Mouse (Mus musculus) forebrain, embryonic 15.5 days (tissue): ENCODE measurements around the gene Dbp. TPM values are rescaled to one million over a fixed set of nuclear protein-coding genes. Genes with fewer than 3 reads are reported as not detected.

Experiments
- ATAC-seq: fragments of 200-750 bp; cut with Nextera tagmentation; replicated peaks from 2 replicates; pipeline ENCODE4 v1.8.0; 2017; ENCODE audit warnings: mild to moderate bottlenecking, moderate TSS enrichment, moderate library complexity
- H3K27ac ChIP-seq: fragments of 300-500 bp; sonication (generic); replicated peaks from 2 replicates; pipeline ENCODE4 v1.5.1; 2015; ENCODE audit warnings: mild to moderate bottlenecking, inconsistent platforms
- H3K27me3 ChIP-seq: fragments of 300-500 bp; sonication (generic); 2 replicates; pipeline ENCODE4 v1.6.1; 2015; ENCODE audit warnings: inconsistent platforms
- H3K36me3 ChIP-seq: fragments of 300-500 bp; sonication (generic); 2 replicates; pipeline ENCODE4 v1.6.1; 2015; ENCODE audit warnings: mild to moderate bottlenecking, inconsistent platforms
- H3K4me1 ChIP-seq: fragments of 300-500 bp; sonication (generic); 2 replicates; pipeline ENCODE4 v1.6.1; 2015; ENCODE audit warnings: inconsistent platforms
- H3K4me2 ChIP-seq: fragments of 300-500 bp; sonication (generic); replicated peaks from 2 replicates; pipeline ENCODE4 v1.6.1; 2015; ENCODE audit warnings: mild to moderate bottlenecking, inconsistent platforms
- H3K4me3 ChIP-seq: fragments of 300-500 bp; sonication (generic); 2 replicates; pipeline ENCODE4 v1.5.1; 2015; ENCODE audit warnings: mild to moderate bottlenecking, inconsistent platforms
- H3K9ac ChIP-seq: fragments of 300-500 bp; sonication (generic); replicated peaks from 2 replicates; pipeline ENCODE4 v1.6.1; 2015; ENCODE audit warnings: mild to moderate bottlenecking, inconsistent platforms
- H3K9me3 ChIP-seq: fragments of 300-500 bp; sonication (generic); 2 replicates; pipeline ENCODE4 v1.6.1; 2016; ENCODE audit warnings: inconsistent platforms
- WGBS: fragments of 180-500 bp; shearing (Covaris S2); methylation state at CpG from one replicate; pipeline ENCODE4 v1.1.7; 2015; ENCODE audit warnings: mixed read lengths; 5-methylcytosine and 5-hydroxymethylcytosine counted together
- polyA plus RNA-seq: library from polyadenylated mRNA; unstranded; fragments of >200 nt; fragmentation: Nextera tagmentation; extraction: Ambion mirVana; gene quantifications from 2 replicates; pipeline ENCODE4 v1.2.1, GENCODE M21; 2015

The Dbp gene
- polyA plus RNA-seq, 1 experiment from 2014 or later, result 4.1 TPM

GRCm38 (mm10) chr7:45707375-45707967 lies 2.6 kb downstream of the Dbp start:
- peak overlapping the region; percentile 70 for H3K9ac ChIP-seq
- peak overlapping the region; percentile 70 for H3K27ac ChIP-seq
- no peaks in the 10 kb centered on the region for H3K9me3 ChIP-seq
- peaks cover 63% of the 10 kb centered on the region for H3K4me1 ChIP-seq
- H3K27me3 ChIP-seq, result no peaks in the 10 kb centered on the region
- H3K4me2 ChIP-seq, result peak overlapping the region; percentile 98
- H3K4me3 ChIP-seq, result peak overlapping the region; percentile 56
- under 1% methylated on average over 27 of the region's 27 CpGs for WGBS
- no peak for ATAC-seq
- H3K36me3 ChIP-seq, result peaks cover 28% of the 10 kb centered on the region

DNA sequence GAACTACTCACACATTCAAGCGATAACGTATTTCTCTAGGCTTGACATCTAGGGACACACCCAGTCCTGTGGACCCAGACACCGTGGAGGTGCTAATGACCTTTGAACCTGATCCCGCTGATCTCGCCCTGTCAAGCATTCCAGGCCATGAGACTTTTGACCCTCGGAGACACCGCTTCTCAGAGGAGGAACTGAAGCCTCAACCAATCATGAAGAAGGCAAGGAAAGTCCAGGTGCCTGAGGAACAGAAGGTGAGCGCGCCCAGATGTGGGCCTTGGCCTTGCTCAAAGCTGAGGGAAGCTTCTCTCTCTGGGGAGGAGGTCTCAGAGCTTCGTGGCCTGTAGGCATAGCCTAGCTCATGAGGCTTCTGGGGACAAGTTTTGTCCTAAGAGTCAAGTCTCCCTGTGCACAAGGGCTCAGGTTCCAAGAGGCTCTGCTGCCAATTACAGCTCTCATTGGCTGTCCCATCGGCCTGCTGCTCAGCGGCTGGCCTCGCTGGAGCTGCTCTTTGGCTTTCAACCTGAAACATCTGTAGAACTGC lies 3.4 kb downstream of the Dbp start:
- no peaks in the 10 kb centered on the region for H3K27me3 ChIP-seq
- peaks cover 58% of the 10 kb centered on the region for H3K4me1 ChIP-seq
- H3K27ac ChIP-seq, result peak overlapping the region; percentile 24
- 60% methylated on average over 13 of the region's 13 CpGs for WGBS
- H3K4me3 ChIP-seq, result no peak overlapping the region
- no peak for ATAC-seq
- peaks cover 36% of the 10 kb centered on the region for H3K36me3 ChIP-seq
- H3K9me3 ChIP-seq, result no peaks in the 10 kb centered on the region
- H3K9ac ChIP-seq, result no peak overlapping the region
- peak overlapping the region; percentile 98 for H3K4me2 ChIP-seq

DNA sequence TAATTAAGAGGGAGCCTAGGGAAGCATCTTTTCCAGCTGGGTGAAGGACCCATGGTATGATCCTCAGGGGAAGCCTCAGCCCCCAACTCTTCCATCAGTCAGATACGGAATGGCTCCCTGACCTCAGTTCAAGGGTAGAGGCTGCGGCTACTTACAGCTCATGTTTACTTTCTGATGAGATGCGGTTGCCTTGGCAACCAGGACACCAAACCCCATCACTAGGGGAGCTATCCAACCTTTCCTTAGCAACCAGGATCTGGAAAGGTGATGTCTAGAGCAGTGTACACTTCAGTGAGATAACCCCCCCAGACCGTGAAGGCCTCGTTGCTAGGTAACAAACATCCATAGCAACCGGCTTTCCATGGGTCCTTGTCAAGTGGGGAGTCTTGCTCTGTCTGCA lies 4.1 kb downstream of the Dbp start:
- H3K9ac ChIP-seq, result no peak overlapping the region
- no peak overlapping the region for H3K4me3 ChIP-seq
- WGBS, result 47% methylated on average over 6 of the region's 6 CpGs
- H3K9me3 ChIP-seq, result no peaks in the 10 kb centered on the region
- H3K4me1 ChIP-seq, result peaks cover 54% of the 10 kb centered on the region
- ATAC-seq, result no peak
- no peaks in the 10 kb centered on the region for H3K27me3 ChIP-seq
- H3K27ac ChIP-seq, result peak overlapping the region; percentile 69
- peaks cover 38% of the 10 kb centered on the region for H3K36me3 ChIP-seq
- peak overlapping the region; percentile 98; the same call in 1 of the 2 replicates for H3K4me2 ChIP-seq

DNA sequence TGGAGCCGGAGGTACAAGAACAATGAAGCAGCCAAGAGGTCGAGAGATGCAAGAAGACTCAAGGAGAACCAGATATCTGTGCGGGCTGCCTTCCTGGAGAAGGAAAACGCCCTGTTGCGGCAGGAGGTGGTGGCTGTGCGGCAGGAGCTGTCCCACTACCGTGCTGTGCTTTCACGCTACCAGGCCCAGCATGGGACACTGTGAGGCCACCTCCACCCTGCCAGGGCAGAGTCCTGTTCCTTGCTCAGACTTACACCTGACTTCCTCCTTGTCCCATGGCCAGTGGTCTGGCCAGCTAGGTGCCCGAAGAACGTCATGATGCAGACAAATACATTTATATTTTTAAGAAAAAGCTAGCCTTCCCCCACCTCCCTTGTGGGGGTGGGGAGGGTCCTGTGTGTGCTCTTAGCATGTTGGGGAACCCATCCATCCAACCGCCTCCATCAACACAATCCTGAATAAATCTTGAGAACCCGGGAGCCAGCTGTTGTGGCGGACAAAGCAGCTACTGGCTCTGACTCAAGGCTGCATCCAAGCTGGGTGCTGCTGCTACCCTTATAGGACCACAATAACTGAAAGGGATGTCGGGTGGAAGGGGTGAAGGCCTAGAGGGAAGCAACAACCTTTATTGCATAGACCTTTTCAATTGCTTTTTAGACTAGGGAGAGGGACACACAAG lies 4.9 kb downstream of the Dbp start:
- H3K9ac ChIP-seq, result no peak overlapping the region
- ATAC-seq, result no peak
- H3K27ac ChIP-seq, result peak overlapping the region; percentile 69
- peaks cover 38% of the 10 kb centered on the region for H3K36me3 ChIP-seq
- 79% methylated on average over 14 of the region's 14 CpGs for WGBS
- peaks cover 60% of the 10 kb centered on the region for H3K4me1 ChIP-seq
- H3K9me3 ChIP-seq, result no peaks in the 10 kb centered on the region
- H3K27me3 ChIP-seq, result no peaks in the 10 kb centered on the region
- no peak overlapping the region for H3K4me2 ChIP-seq
- no peak overlapping the region for H3K4me3 ChIP-seq

- 93% methylated on average over 20 of the region's 20 CpGs for WGBS
- ATAC-seq, result no peak
- no peak overlapping the region; the same call in 1 of the 2 replicates for H3K27ac ChIP-seq
Observed at GRCm38 (mm10) chr7:45710477-45711191, 5.7 kb downstream of the Dbp start.

GRCm38 (mm10) chr7:45711316-45712021 lies 6.6 kb downstream of the Dbp start:
- H3K4me1 ChIP-seq, result peaks cover 58% of the 10 kb centered on the region
- no peaks in the 10 kb centered on the region for H3K27me3 ChIP-seq
- no peaks in the 10 kb centered on the region for H3K9me3 ChIP-seq
- no peak overlapping the region for H3K27ac ChIP-seq
- no peak overlapping the region for H3K4me2 ChIP-seq
- H3K4me3 ChIP-seq, result no peak overlapping the region
- no peak overlapping the region for H3K9ac ChIP-seq
- peaks cover 38% of the 10 kb centered on the region for H3K36me3 ChIP-seq
- 90% methylated on average over 24 of the region's 24 CpGs for WGBS
- ATAC-seq, result no peak

More at GRCm38 (mm10) chr7:45710477-45711191, 5.7 kb downstream of the Dbp start:
- H3K9me3 ChIP-seq, result no peaks in the 10 kb centered on the region
- H3K27me3 ChIP-seq, result no peaks in the 10 kb centered on the region
- no peak overlapping the region for H3K9ac ChIP-seq
- H3K4me2 ChIP-seq, result no peak overlapping the region
- H3K4me3 ChIP-seq, result no peak overlapping the region
- peaks cover 58% of the 10 kb centered on the region for H3K4me1 ChIP-seq
- H3K36me3 ChIP-seq, result peaks cover 38% of the 10 kb centered on the region

DNA sequence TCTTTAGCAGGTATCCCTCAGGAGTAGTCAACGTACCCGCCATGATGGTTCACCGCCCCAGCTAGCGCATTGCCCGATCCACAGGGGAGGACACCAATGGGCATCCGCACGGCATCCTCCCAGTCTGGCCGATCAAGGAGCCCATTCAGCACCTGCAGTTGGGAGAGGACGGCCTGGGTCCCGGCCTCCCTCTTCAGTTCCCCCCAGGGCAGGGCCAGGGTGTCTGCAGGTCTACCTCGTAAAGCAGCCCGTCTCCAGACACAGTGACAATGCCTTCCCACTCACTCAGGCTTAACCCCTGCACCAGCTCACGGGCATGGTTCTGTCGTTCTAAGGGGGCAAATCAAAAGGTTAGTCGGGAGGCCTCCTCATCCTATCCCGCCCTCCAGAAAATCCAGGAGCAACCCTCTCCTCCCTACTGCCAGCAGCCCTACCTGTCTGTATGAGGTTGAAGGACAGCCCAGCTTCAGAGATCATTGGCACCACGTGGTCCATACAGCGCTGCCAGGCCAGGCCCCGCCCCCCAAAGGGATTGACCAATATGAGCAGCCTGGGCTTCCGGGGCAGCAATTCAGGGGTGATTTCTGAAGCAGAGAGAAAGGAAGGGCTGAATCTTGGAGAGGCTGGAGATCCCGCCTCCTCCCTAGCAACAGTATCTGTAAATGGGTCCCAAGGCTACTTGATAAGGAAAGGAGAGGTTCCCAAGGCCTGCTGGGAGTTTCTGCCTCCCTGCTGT lies 7.3 kb downstream of the Dbp start:
- Histone ChIP-seq H3K4me1 (peaks cover 58% of the 10 kb centered on the region), H3K36me3 (peaks cover 38% of the 10 kb centered on the region), H3K9ac (no peak overlapping the region), H3K9me3 (no peaks in the 10 kb centered on the region), H3K4me2 (no peak overlapping the region), H3K4me3 (no peak overlapping the region), H3K27me3 (no peaks in the 10 kb centered on the region), H3K27ac (no peak overlapping the region)
- 89% methylated on average over 21 of the region's 21 CpGs for WGBS
- no peak for ATAC-seq

- WGBS, result 94% methylated on average over 16 of the region's 16 CpGs
Observed at GRCm38 (mm10) chr7:45713396-45713795, 8.5 kb downstream of the Dbp start.

GRCm38 (mm10) chr7:45713881-45714520 lies 9.1 kb downstream of the Dbp start:
- Histone ChIP-seq H3K9ac (peak overlapping the region; percentile 80; the same call in 1 of the 2 replicates), H3K4me3 (peak overlapping the region; percentile 81), H3K27me3 (no peaks in the 10 kb centered on the region), H3K4me1 (peaks cover 47% of the 10 kb centered on the region), H3K4me2 (peak overlapping the region; percentile 88), H3K36me3 (peaks cover 38% of the 10 kb centered on the region), H3K27ac (no peak overlapping the region), H3K9me3 (no peaks in the 10 kb centered on the region)
- 86% methylated on average over 6 of the region's 6 CpGs for WGBS
- no peak for ATAC-seq

More at GRCm38 (mm10) chr7:45713396-45713795, 8.5 kb downstream of the Dbp start:
- Histone ChIP-seq H3K4me1 (peaks cover 47% of the 10 kb centered on the region), H3K27me3 (no peaks in the 10 kb centered on the region), H3K4me2 (no peak overlapping the region), H3K36me3 (peaks cover 38% of the 10 kb centered on the region), H3K27ac (no peak overlapping the region), H3K4me3 (no peak overlapping the region), H3K9me3 (no peaks in the 10 kb centered on the region), H3K9ac (no peak overlapping the region)
- no peak for ATAC-seq

DNA sequence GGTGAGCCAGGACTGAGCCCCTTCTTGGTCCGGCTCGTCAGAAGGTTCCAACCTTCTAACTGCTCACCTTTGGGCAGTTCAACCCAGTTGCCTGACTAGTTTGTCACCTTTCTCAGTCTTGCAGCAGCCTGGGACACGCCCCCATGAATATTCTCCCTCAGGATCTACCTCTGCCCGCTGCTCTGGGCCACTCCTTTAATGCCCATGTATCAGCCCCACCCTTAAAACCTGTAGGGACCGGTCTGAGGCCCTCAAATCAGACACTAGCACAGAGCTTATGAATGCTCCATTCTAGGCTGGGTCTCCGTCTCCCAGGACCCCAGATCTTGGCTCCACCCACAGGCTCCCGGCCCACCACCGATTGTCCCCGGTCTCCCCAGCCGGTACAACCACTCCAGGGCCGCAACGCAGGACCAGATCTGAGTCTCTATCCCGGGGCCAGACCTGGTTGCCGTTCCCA lies 9.8 kb downstream of the Dbp start:
- ATAC-seq, result peak; percentile 30
- H3K27ac ChIP-seq, result peak overlapping the region; percentile 71
- H3K4me2 ChIP-seq, result peak overlapping the region; percentile 88
- H3K9me3 ChIP-seq, result no peaks in the 10 kb centered on the region
- H3K36me3 ChIP-seq, result peaks cover 44% of the 10 kb centered on the region
- peak overlapping the region; percentile 80 for H3K9ac ChIP-seq
- peak overlapping the region; percentile 81 for H3K4me3 ChIP-seq
- 11% methylated on average over 14 of the region's 14 CpGs for WGBS
- H3K4me1 ChIP-seq, result peaks cover 47% of the 10 kb centered on the region
- no peaks in the 10 kb centered on the region for H3K27me3 ChIP-seq
